ENCODE assay signal across 7 mouse cellular contexts in the genomic region with DNA sequence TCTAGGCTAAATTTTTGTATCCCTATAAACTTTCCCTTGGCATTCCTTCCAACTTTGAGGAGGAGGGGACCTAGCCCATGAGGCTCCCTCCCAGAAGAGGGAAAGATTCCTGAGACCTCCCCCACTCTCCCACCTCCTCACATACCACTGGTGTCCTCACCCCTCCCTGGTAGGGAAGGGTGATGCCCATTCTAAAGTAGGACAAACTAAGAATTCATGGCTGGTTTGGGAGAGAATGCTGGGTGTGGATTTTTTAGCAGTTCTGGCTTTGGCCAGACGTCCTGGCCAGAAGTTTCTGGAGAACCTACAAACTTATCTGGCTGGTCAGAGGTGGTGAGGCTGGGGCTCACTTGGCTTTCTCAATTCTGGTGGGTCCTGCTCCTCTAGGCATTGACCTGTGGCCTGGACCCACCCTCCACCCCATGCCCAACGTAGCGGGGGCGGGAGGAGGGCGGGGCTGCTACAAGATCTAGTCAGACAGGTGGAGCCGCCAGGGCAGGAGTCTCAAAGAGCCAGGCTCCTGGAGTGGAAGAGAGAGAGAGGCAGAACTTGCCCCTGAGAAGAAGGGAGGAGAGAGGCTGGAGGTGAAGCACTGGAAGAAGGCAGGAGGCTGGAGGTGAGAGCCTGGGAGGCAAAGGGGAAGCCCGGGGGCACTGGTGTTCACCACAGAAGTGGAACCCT. TPM values are rescaled to one million over a fixed set of nuclear protein-coding genes. Genes with fewer than 3 reads are reported as not detected.
DNase-seq lines count a peak whose midpoint lies in the region; ATAC-seq and TF ChIP-seq lines count a peak whose summit lies in the region.

No protein-coding gene starts in this region.

- peak overlapping the region; percentile 12; the same call in 1 of the 2 replicates for H3K9ac ChIP-seq in intestine, postnatal 0 days (ENCODE audit: low read depth, low read length)
- peak overlapping the region; percentile 90 for H3K9ac ChIP-seq in liver, postnatal 0 days (replicated peaks)
- H3K9ac ChIP-seq in midbrain, embryonic 15.5 days = no peak overlapping the region

- 26% methylated on average over 7 of the region's 7 CpGs for WGBS in intestine, postnatal 0 days
- 17% methylated on average over 7 of the region's 7 CpGs for WGBS in liver, postnatal 0 days (ENCODE audit: insufficient replicate concordance)
- WGBS in midbrain, embryonic 15.5 days = 60% methylated on average over 7 of the region's 7 CpGs

- TF ChIP-seq CTCF in G1E (IDR thresholded peaks at IDR 0.05; ENCODE audit: low read depth, low read length) = no peak
- TF ChIP-seq CTCF in intestine, postnatal 0 days (IDR thresholded peaks at IDR 0.05; ENCODE audit: low read depth) = no peak
- no peak for TF ChIP-seq CTCF in liver, postnatal 0 days (IDR thresholded peaks at IDR 0.05; ENCODE audit: low read depth)

- DNase-seq in A20 (ENCODE audit: low read depth, low spot score) (peak; percentile 39), G1E (ENCODE audit: low spot score) (peak; percentile 60)
- peak; percentile 47 for DNase-seq in liver, postnatal 0 days
- DNase-seq in frontal cortex, postnatal 14 days (ENCODE audit: low spot score in 2 of 2) = no peak
- DNase-seq in gastrocnemius, postnatal 36 days = no peak

- H3K4me3 ChIP-seq in G1E (ENCODE audit: low read depth, low read length) = peak overlapping the region; percentile 98
- peak overlapping the region; percentile 64 for H3K4me3 ChIP-seq in intestine, postnatal 0 days (ENCODE audit: low read depth, low read length)
- peak overlapping the region; percentile 85 for H3K4me3 ChIP-seq in liver, postnatal 0 days (ENCODE audit: low read depth, low read length)
- no peak overlapping the region for H3K4me3 ChIP-seq in midbrain, embryonic 15.5 days

- no peak for ATAC-seq in G1E (ENCODE audit: extremely low read depth, insufficient number of reproducible peaks, low FRiP score, poor library complexity, severe bottlenecking)
- ATAC-seq in intestine, postnatal 0 days = no peak
- ATAC-seq in liver, postnatal 0 days = no peak
- ATAC-seq in midbrain, embryonic 15.5 days (replicated peaks) = no peak

- no peaks in the 10 kb centered on the region for H3K27me3 ChIP-seq in G1E (ENCODE audit: insufficient read depth, low read length)
- H3K27me3 ChIP-seq in intestine, postnatal 0 days (replicated peaks; ENCODE audit: control insufficient read depth, insufficient read depth, low read length) = no peaks in the 10 kb centered on the region
- H3K27me3 ChIP-seq in liver, postnatal 0 days (ENCODE audit: insufficient read depth, low read length) = no peaks in the 10 kb centered on the region
- no peaks in the 10 kb centered on the region for H3K27me3 ChIP-seq in midbrain, embryonic 15.5 days (replicated peaks)

- H3K36me3 ChIP-seq in G1E (replicated peaks) = peaks cover 58% of the 10 kb centered on the region
- H3K36me3 ChIP-seq in intestine, postnatal 0 days (ENCODE audit: control insufficient read depth, insufficient read depth) = peaks cover 38% of the 10 kb centered on the region
- H3K36me3 ChIP-seq in liver, postnatal 0 days (replicated peaks; ENCODE audit: insufficient read depth, low read length) = peaks cover 45% of the 10 kb centered on the region
- H3K36me3 ChIP-seq in midbrain, embryonic 15.5 days (replicated peaks) = 0 out of 2 replicates have a peak, but pooled peaks cover 4% of the 10 kb centered on the region

- H3K4me1 ChIP-seq in G1E (ENCODE audit: insufficient read depth, low read depth, low read length) = peaks cover 92% of the 10 kb centered on the region
- H3K4me1 ChIP-seq in intestine, postnatal 0 days (replicated peaks; ENCODE audit: control insufficient read depth, insufficient read depth, low read length) = peaks cover 20% of the 10 kb centered on the region; the same call in 1 of the 2 replicates
- H3K4me1 ChIP-seq in liver, postnatal 0 days (ENCODE audit: insufficient read depth) = peaks cover 59% of the 10 kb centered on the region
- H3K4me1 ChIP-seq in midbrain, embryonic 15.5 days = peaks cover 18% of the 10 kb centered on the region

- no peak for TF ChIP-seq EP300 in liver, postnatal 0 days (IDR thresholded peaks at IDR 0.05; ENCODE audit: low read depth)

- H3K4me2 ChIP-seq in intestine, postnatal 0 days (replicated peaks; ENCODE audit: low read depth) = peak overlapping the region; percentile 77
- peak overlapping the region; percentile 98 for H3K4me2 ChIP-seq in liver, postnatal 0 days (ENCODE audit: low read depth, low read length)
- H3K4me2 ChIP-seq in midbrain, embryonic 15.5 days = no peak overlapping the region

- peak overlapping the region; percentile 95 for H3K27ac ChIP-seq in intestine, postnatal 0 days (ENCODE audit: low read depth, low read length)
- H3K27ac ChIP-seq in liver, postnatal 0 days (ENCODE audit: low read depth) = peak overlapping the region; percentile 93
- no peak overlapping the region for H3K27ac ChIP-seq in midbrain, embryonic 15.5 days

- H3K9me3 ChIP-seq in G1E (replicated peaks) = no peaks in the 10 kb centered on the region
- H3K9me3 ChIP-seq in intestine, postnatal 0 days (ENCODE audit: control insufficient read depth) = no peaks in the 10 kb centered on the region
- no peaks in the 10 kb centered on the region for H3K9me3 ChIP-seq in liver, postnatal 0 days (ENCODE audit: low read length)
- no peaks in the 10 kb centered on the region for H3K9me3 ChIP-seq in midbrain, embryonic 15.5 days

- intact Hi-C loops in gastrocnemius, postnatal 36 days (cut with DNase I) = no loop called here

RNA-seq across cellular contexts. Expression of a gene that starts 1.5 kb away (rescaled TPM):
- total RNA-seq in G1E (2014; fragmentation: Nextera tagmentation) (95.3 and 122 TPM in 2 replicates), G1E (2017) (117 and 138 TPM in 2 replicates)
- 82.4 and 98.1 TPM in 2 replicates for polyA plus RNA-seq in G1E (2012)
- polyA plus RNA-seq in intestine, postnatal 0 days (2015; fragmentation: Nextera tagmentation; extraction: Ambion mirVana) = 221 and 225 TPM in 2 replicates
- 48.4 and 51.5 TPM in 2 replicates for polyA plus RNA-seq in liver, postnatal 0 days (2015; fragmentation: Nextera tagmentation; extraction: Ambion mirVana)
- 1 to 10 TPM; 5.8 to 7.6 TPM for total RNA-seq in gastrocnemius, postnatal 36 days (2021)
- 30.7 and 31.4 TPM in 2 replicates for polyA plus RNA-seq in midbrain, embryonic 15.5 days (2015; fragmentation: Nextera tagmentation; extraction: Ambion mirVana)

RNA-seq across cellular contexts. Expression of a gene that starts 7.8 kb away (rescaled TPM):
- total RNA-seq in G1E (2014; fragmentation: Nextera tagmentation) = 43.7 and 52.5 TPM in 2 replicates
- 86.2 and 97.4 TPM in 2 replicates for total RNA-seq in G1E (2017)
- polyA plus RNA-seq in G1E (2012) = 153 and 175 TPM in 2 replicates
- polyA plus RNA-seq in intestine, postnatal 0 days (2015; fragmentation: Nextera tagmentation; extraction: Ambion mirVana) = 37.3 and 42.7 TPM in 2 replicates
- 53.9 and 63.0 TPM in 2 replicates for polyA plus RNA-seq in liver, postnatal 0 days (2015; fragmentation: Nextera tagmentation; extraction: Ambion mirVana)
- total RNA-seq in gastrocnemius, postnatal 36 days (2021) = under 1 TPM; 0.69 to 0.97 TPM
- polyA plus RNA-seq in midbrain, embryonic 15.5 days (2015; fragmentation: Nextera tagmentation; extraction: Ambion mirVana) = 35.5 and 48.3 TPM in 2 replicates

RNA-seq across cellular contexts. Expression of a gene that starts 20.2 kb away (rescaled TPM):
- total RNA-seq in G1E (2014; fragmentation: Nextera tagmentation) = 73.5 and 87.0 TPM in 2 replicates
- 124 and 133 TPM in 2 replicates for total RNA-seq in G1E (2017)
- polyA plus RNA-seq in G1E (2012) = 43.4 and 45.0 TPM in 2 replicates
- 71.8 and 76.0 TPM in 2 replicates for polyA plus RNA-seq in intestine, postnatal 0 days (2015; fragmentation: Nextera tagmentation; extraction: Ambion mirVana)
- polyA plus RNA-seq in liver, postnatal 0 days (2015; fragmentation: Nextera tagmentation; extraction: Ambion mirVana) = 55.2 and 59.7 TPM in 2 replicates
- 10 to 100 TPM; 36.3 to 37.8 TPM for total RNA-seq in gastrocnemius, postnatal 36 days (2021)
- polyA plus RNA-seq in midbrain, embryonic 15.5 days (2015; fragmentation: Nextera tagmentation; extraction: Ambion mirVana) = 96.5 and 96.7 TPM in 2 replicates

RNA-seq across cellular contexts. Expression of a gene that starts 20.3 kb away (rescaled TPM):
- 28.3 and 28.5 TPM in 2 replicates for total RNA-seq in G1E (2014; fragmentation: Nextera tagmentation)
- total RNA-seq in G1E (2017) = 5.2 and 6.2 TPM in 2 replicates
- 64.3 and 82.7 TPM in 2 replicates for polyA plus RNA-seq in G1E (2012)
- 2.8 and 4.2 TPM in 2 replicates for polyA plus RNA-seq in intestine, postnatal 0 days (2015; fragmentation: Nextera tagmentation; extraction: Ambion mirVana)
- 1.2 and 1.9 TPM in 2 replicates for polyA plus RNA-seq in liver, postnatal 0 days (2015; fragmentation: Nextera tagmentation; extraction: Ambion mirVana)
- total RNA-seq in gastrocnemius, postnatal 36 days (2021) = 1 to 10 TPM; 5.7 to 6.5 TPM
- 11.1 and 11.5 TPM in 2 replicates for polyA plus RNA-seq in midbrain, embryonic 15.5 days (2015; fragmentation: Nextera tagmentation; extraction: Ambion mirVana)

RNA-seq across cellular contexts. Expression of a gene that starts 28.0 kb away (rescaled TPM):
- not detected in 2 replicates for total RNA-seq in G1E (2014; fragmentation: Nextera tagmentation)
- 0.06 and 1.0 TPM in 2 replicates for total RNA-seq in G1E (2017)
- polyA plus RNA-seq in G1E (2012) = 0.03 and 0.05 TPM in 2 replicates
- polyA plus RNA-seq in intestine, postnatal 0 days (2015; fragmentation: Nextera tagmentation; extraction: Ambion mirVana) = 0.05 and 0.10 TPM in 2 replicates
- 9.0 and 9.3 TPM in 2 replicates for polyA plus RNA-seq in liver, postnatal 0 days (2015; fragmentation: Nextera tagmentation; extraction: Ambion mirVana)
- total RNA-seq in gastrocnemius, postnatal 36 days (2021) = not detected
- polyA plus RNA-seq in midbrain, embryonic 15.5 days (2015; fragmentation: Nextera tagmentation; extraction: Ambion mirVana) = 0.13 and 0.14 TPM in 2 replicates

Comparison
In these comparisons a context has a peak if more than half of its experiments do, and no peak if none do; other contexts are left out.
1. DNase-seq: peak in A20 (single experiment), G1E (single experiment) and liver, postnatal 0 days (single experiment); none in frontal cortex, postnatal 14 days (0 of 2) and gastrocnemius, postnatal 36 days (0 of 2).